Mouse (Mus musculus): ENCODE results near the gene Sacs. TPM values are rescaled to one million over a fixed set of nuclear protein-coding genes. Genes with fewer than 3 reads are reported as not detected.
"Not testable (repeated sequence)": the region's sequence is repeated elsewhere in the genome, so short reads cannot be mapped to it uniquely, and the experiment has no call there.

Gene Sacs
- polyA plus RNA-seq (2015; fragmentation: Nextera tagmentation; extraction: Ambion mirVana): 3.5 and 4.0 TPM in 2 replicates

DNA sequence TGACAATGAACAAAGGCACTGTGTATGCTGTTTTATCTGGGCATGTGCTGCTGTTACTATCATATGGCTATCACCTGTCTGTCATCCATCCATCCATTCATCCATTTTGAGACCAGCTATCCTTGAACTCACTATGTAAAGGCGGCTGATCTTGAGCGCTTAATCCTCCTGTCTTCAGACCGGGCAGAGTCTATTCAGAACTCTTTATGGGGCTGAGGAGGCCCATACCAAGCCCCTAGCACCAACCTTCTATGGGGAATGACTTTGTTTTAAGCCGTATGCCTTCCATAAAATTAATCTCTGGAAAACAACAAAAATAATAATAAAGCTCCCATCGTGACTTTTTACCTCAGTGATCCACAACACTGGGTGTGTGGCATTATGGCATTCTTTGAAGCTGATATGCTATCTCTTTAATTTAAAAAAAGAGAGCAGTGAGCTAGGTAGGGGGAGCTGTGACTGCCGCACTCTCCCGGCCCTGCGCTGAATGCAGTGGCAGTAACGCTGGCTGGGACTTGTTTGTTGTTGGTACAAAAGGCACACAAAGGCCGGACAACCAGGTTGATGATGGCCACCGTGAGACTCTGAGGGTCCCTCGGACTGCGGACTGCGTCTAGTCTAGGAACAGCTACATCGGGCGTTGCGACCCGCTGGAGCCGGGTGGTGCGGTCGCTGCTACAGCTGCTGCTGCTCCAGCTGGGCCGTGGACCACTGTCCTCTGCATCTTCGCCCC is at the start of gene Sacs:
Gene Sacs, plus strand, starts transcription at position 464 of the 733 bp plus-strand sequence.
- Histone ChIP-seq H3K4me1 (replicated peaks) (peaks cover 9% of the 10 kb centered on the region; the same call in 1 of the 2 replicates), H3K27me3 (0 out of 2 replicates have a peak, but pooled peaks cover 3% of the 10 kb centered on the region), H3K9ac (peak within 1 kb of the TSS; percentile 53), H3K4me2 (peak within 1 kb of the TSS; percentile 70), H3K36me3 (no peaks in the 10 kb centered on the region), H3K4me3 (peak within 1 kb of the TSS; percentile 59), H3K27ac (peak within 1 kb of the TSS; percentile 20), H3K9me3 (replicated peaks) (no peaks in the 10 kb centered on the region)
- 0 out of 2 replicates have a peak, but pooled peaks have one; percentile 27 for ATAC-seq (replicated peaks; ENCODE audit: insufficient number of reproducible peaks, insufficient read depth, low FRiP score, low read depth)
- WGBS: 6% methylated on average over 23 of the region's 23 CpGs

DNA sequence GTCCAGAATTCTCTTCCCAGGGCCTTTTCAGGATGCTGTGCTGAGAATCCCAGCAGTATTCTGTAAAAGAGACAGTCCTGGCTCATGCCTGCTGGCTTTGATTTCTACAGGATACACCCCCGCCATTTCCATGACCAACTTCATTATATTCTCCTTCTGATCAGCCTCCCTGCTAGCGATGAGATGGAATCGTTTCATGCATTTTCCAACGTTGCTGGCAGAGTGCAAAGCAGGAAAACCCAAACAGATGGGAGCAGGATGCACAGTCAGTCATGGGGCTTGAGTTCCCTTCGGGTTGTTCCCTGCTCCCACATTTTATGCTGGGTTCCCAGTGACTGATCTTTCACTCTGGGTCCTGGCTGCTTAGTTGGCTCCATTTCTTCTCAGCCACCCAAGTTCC is 47.3 kb upstream of the Sacs start:
- no peak for ATAC-seq (replicated peaks; ENCODE audit: insufficient number of reproducible peaks, insufficient read depth, low FRiP score, low read depth)
- Histone ChIP-seq H3K27ac (no peak overlapping the region), H3K4me3 (no peak overlapping the region), H3K36me3 (no peaks in the 10 kb centered on the region), H3K9ac (no peak overlapping the region), H3K4me1 (replicated peaks) (no peaks in the 10 kb centered on the region), H3K4me2 (no peak overlapping the region), H3K27me3 (no peaks in the 10 kb centered on the region), H3K9me3 (replicated peaks) (no peaks in the 10 kb centered on the region)
- WGBS: 77% methylated on average over 5 of the region's 5 CpGs

DNA sequence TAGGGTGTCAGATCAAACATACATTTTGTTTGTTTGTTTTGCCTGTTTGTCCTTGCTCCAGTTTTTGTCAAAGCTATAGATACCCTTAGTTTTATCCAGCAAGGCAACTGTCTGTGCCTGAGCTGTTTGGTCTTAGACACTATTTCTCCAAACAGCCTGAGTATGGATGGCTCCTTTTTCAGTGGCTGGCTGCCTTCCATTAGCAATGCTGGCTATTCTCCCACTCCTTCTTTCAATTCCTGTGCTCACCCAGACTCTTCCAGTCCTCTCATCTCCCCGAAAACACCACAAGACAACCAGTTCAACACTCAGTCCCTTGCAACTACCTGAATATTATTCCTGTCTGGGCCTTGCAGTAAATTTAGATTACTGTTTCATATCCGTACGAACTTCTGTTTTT is 46.2 kb upstream of the Sacs start:
- no peak overlapping the region for H3K4me3 ChIP-seq
- no peak overlapping the region for H3K4me2 ChIP-seq
- no peak overlapping the region for H3K27ac ChIP-seq
- no peak for ATAC-seq (replicated peaks; ENCODE audit: insufficient number of reproducible peaks, insufficient read depth, low FRiP score, low read depth)
- 74% methylated on average over 3 of the region's 3 CpGs for WGBS
- no peaks in the 10 kb centered on the region for H3K4me1 ChIP-seq (replicated peaks)
- no peak overlapping the region for H3K9ac ChIP-seq
- H3K27me3 ChIP-seq: no peaks in the 10 kb centered on the region
- H3K9me3 ChIP-seq (replicated peaks): no peaks in the 10 kb centered on the region
- H3K36me3 ChIP-seq: no peaks in the 10 kb centered on the region

DNA sequence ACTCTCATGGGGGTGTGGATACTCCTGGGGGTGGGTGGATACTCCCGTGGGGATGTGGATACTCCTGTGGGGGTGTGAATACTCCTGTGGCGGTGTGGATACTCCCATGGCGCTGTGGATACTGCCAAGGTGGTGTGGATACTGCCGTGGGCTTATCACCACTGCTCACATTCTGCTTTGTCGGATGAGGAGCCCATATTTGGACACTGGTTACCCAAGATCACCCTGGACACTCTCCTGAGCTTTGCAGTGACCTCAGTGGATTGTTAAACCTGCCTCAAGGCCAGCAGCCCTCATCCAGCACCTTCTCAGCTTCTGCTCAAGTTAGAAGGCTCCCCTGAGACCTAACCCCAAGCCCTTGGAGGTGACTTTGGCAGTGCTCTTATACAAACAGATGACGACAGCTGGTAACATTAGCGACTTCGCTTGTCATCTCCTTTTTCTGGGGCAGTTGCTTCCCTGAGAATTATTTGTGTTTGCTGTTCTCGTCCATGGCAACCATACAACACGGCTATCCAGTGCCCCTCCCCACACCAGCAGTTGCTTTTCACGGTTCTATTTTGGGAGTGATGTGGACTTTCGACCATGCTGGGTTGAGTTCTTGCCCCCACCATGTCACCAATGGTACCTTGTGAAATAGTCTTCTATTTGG is 40.2 kb upstream of the Sacs start:
- 44% methylated on average over 12 of the region's 12 CpGs for WGBS
- Histone ChIP-seq H3K4me2 (0 out of 2 replicates have a peak overlapping the region, but pooled peaks have one; percentile 21), H3K27me3 (no peaks in the 10 kb centered on the region), H3K9me3 (replicated peaks) (no peaks in the 10 kb centered on the region), H3K9ac (no peak overlapping the region), H3K27ac (peak overlapping the region; percentile 58), H3K4me3 (no peak overlapping the region), H3K4me1 (replicated peaks) (peaks cover 10% of the 10 kb centered on the region), H3K36me3 (no peaks in the 10 kb centered on the region)
- peak; percentile 70; the same call in 1 of the 2 replicates for ATAC-seq (replicated peaks; ENCODE audit: insufficient number of reproducible peaks, insufficient read depth, low FRiP score, low read depth)

DNA sequence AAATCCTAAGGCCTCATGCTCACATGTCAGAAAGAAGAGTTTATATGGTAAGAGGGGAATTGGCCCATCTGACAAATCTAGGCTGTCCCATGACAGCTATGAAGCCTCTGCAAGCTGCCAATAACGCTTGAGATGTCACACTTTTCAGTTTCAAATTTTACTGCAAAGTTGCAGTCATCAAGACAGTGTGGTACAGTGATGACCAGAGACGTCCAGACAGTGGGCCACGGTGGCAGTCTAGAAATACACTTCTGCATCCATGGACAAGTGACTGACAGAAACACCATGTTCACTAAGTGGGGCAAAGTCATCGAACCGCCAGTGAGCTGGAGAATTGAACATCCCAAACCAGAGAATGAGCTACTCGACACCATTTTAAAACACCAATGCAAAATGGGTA is 37.5 kb upstream of the Sacs start:
- Histone ChIP-seq H3K27ac (no peak overlapping the region), H3K27me3 (no peaks in the 10 kb centered on the region), H3K36me3 (no peaks in the 10 kb centered on the region), H3K4me3 (no peak overlapping the region), H3K4me1 (replicated peaks) (peaks cover 10% of the 10 kb centered on the region), H3K9ac (no peak overlapping the region), H3K9me3 (replicated peaks) (no peaks in the 10 kb centered on the region), H3K4me2 (no peak overlapping the region)
- WGBS: 78% methylated on average over 6 of the region's 6 CpGs
- ATAC-seq (replicated peaks; ENCODE audit: insufficient number of reproducible peaks, insufficient read depth, low FRiP score, low read depth): no peak

DNA sequence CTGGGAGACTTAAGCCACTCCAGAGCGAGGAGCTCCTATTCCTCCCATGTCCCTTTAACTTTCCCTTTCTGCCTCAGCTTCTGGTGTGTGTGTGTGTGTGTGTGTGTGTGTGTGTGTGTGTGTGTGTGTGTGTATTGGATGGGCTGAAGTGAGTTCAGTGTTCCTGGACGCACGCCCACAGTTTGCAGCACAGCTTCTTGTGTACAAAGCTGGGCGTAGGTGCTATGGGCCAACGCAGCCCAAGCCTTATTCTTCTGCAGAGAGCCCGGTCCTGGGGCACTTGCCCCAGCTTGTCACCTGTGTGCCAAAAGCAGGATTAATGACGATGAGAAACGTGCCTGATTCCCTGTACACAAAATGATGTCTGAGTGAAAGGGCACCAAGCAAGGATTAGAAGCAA is 31.9 kb upstream of the Sacs start:
- H3K36me3 ChIP-seq: no peaks in the 10 kb centered on the region
- no peaks in the 10 kb centered on the region for H3K27me3 ChIP-seq
- no peak overlapping the region for H3K4me3 ChIP-seq
- H3K4me1 ChIP-seq (replicated peaks): no peaks in the 10 kb centered on the region
- no peaks in the 10 kb centered on the region for H3K9me3 ChIP-seq (replicated peaks)
- no peak overlapping the region for H3K9ac ChIP-seq
- 70% methylated on average over 8 of the region's 8 CpGs for WGBS
- ATAC-seq (replicated peaks; ENCODE audit: insufficient number of reproducible peaks, insufficient read depth, low FRiP score, low read depth): no peak
- no peak overlapping the region for H3K4me2 ChIP-seq
- H3K27ac ChIP-seq: no peak overlapping the region

DNA sequence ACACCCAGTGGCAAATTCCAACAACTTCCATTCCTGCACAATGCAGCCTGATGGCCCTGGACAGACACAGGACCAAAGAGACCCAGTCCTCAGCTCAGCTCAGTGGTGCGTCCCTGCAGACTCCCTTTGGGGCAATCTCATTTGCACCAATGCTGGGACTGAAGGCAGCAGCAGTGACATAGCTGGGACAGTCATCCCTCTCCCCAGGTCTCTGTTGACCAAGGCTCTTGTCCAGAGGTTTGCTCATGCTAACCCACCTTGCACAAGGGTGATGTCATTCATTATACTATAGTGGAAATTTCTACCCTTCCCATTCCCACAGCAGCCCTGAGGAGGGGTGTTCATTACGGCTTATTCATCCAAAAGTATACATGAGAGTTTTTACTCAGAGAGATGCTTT is 29.6 kb upstream of the Sacs start:
- Histone ChIP-seq H3K4me2 (no peak overlapping the region), H3K9me3 (replicated peaks) (no peaks in the 10 kb centered on the region), H3K4me1 (replicated peaks) (0 out of 2 replicates have a peak, but pooled peaks cover 2% of the 10 kb centered on the region), H3K9ac (no peak overlapping the region), H3K4me3 (no peak overlapping the region), H3K27me3 (no peaks in the 10 kb centered on the region), H3K36me3 (no peaks in the 10 kb centered on the region), H3K27ac (no peak overlapping the region)
- ATAC-seq (replicated peaks; ENCODE audit: insufficient number of reproducible peaks, insufficient read depth, low FRiP score, low read depth): no peak
- 81% methylated on average over 2 of the region's 2 CpGs for WGBS

DNA sequence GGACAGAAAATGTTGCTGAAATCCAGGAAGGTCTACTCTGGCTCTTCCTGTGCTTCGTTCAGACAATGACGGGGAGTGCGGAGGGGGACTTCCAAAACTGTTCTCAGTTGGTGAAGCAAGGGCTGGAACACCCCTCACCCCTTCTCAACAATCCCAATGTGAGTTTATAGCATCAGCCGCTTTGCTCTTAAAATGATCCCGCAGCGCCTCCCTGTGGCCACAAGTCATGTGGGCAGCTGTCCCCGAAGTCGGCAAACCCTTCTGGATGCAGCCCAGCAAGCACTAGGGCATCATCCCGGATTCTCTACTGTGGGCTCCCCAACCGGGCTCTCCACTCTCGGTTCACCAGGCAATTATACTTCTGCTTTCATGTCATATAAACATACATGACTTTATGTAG is 25.9 kb upstream of the Sacs start:
- no peak overlapping the region for H3K9ac ChIP-seq
- 0 out of 2 replicates have a peak, but pooled peaks cover 2% of the 10 kb centered on the region for H3K4me1 ChIP-seq (replicated peaks)
- H3K36me3 ChIP-seq: no peaks in the 10 kb centered on the region
- ATAC-seq (replicated peaks; ENCODE audit: insufficient number of reproducible peaks, insufficient read depth, low FRiP score, low read depth): no peak
- H3K4me2 ChIP-seq: no peak overlapping the region
- no peaks in the 10 kb centered on the region for H3K27me3 ChIP-seq
- H3K9me3 ChIP-seq (replicated peaks): no peaks in the 10 kb centered on the region
- H3K4me3 ChIP-seq: no peak overlapping the region
- no peak overlapping the region for H3K27ac ChIP-seq
- 3% methylated on average over 11 of the region's 11 CpGs for WGBS

DNA sequence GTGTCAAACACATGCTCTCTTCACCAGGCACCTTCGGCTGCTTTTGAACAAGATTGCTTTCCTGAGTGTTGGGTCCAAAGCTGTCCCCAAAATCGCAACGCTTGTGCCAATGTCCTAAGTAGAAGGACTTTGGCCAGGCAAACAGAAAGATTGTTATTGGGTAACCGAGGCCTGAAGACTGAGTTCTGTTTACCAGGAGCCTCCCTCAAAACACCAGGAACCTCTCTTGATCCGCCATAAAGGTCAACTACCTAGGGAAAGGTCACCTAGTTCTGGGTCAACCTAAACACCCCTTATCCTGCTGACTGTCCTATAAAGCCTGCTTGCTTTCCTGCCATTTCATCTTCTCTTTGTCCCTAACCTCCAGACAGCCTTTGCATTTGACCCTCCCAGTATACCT is 13.5 kb upstream of the Sacs start:
- WGBS: 94% methylated on average over 5 of the region's 5 CpGs
- no peak overlapping the region for H3K4me3 ChIP-seq
- peak overlapping the region; percentile 30; the same call in 1 of the 2 replicates for H3K27ac ChIP-seq

DNA sequence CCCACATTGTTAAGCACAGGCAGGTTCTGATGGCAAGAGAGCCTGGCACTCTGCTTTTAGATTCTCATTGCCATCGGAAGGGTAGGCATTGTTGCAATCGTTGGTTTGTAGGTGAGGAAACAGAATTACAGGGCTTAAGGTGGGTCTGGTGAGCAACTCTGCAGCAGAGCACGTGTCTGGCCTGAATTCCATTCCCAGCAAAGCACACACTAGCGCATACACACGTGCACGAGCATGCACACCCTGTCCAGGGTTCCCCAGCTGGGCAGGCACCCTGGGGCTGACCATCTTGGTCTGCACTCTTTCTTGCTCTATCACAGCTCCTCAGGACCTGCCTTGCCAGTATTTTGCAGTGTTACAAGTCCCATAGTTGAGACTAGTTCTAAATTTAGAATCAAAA is 13.1 kb upstream of the Sacs start:
- Histone ChIP-seq H3K4me3 (no peak overlapping the region), H3K27ac (peak overlapping the region; percentile 30), H3K27me3 (no peaks in the 10 kb centered on the region), H3K4me1 (replicated peaks) (peaks cover 8% of the 10 kb centered on the region), H3K36me3 (no peaks in the 10 kb centered on the region), H3K4me2 (no peak overlapping the region), H3K9ac (no peak overlapping the region), H3K9me3 (replicated peaks) (no peaks in the 10 kb centered on the region)
- 62% methylated on average over 6 of the region's 6 CpGs for WGBS
- no peak for ATAC-seq (replicated peaks; ENCODE audit: insufficient number of reproducible peaks, insufficient read depth, low FRiP score, low read depth)

More for the DNA sequence above, 13.5 kb upstream of the Sacs start:
- H3K36me3 ChIP-seq: no peaks in the 10 kb centered on the region
- H3K9me3 ChIP-seq (replicated peaks): no peaks in the 10 kb centered on the region
- no peak for ATAC-seq (replicated peaks; ENCODE audit: insufficient number of reproducible peaks, insufficient read depth, low FRiP score, low read depth)
- peaks cover 8% of the 10 kb centered on the region for H3K4me1 ChIP-seq (replicated peaks)
- H3K9ac ChIP-seq: no peak overlapping the region
- H3K4me2 ChIP-seq: no peak overlapping the region
- H3K27me3 ChIP-seq: no peaks in the 10 kb centered on the region

DNA sequence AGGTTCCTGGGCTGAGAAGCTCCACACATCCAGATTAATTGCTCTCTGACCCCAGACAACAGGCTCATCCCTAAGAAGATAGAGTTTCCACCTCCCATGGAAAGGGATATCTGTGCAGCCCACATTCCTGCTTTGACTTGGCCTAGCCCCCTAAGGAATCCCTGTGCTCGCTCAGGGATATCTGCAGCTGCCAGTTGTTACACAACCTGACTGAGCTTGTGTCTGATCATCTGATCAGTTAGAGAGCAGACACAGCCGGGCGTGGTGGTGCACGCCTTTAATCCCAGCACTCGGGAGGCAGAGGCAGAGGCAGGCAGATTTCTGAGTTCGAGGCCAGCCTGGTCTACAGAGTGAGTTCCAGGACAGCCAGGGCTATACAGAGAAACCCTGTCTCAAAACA is 10.9 kb upstream of the Sacs start:
- H3K4me1 ChIP-seq (replicated peaks); H3K27me3 ChIP-seq; ATAC-seq (replicated peaks; ENCODE audit: insufficient number of reproducible peaks, insufficient read depth, low FRiP score, low read depth); H3K36me3 ChIP-seq; H3K9me3 ChIP-seq (replicated peaks); H3K27ac ChIP-seq; H3K4me3 ChIP-seq; H3K4me2 ChIP-seq; H3K9ac ChIP-seq: not testable (repeated sequence)
- WGBS: 76% methylated on average over 6 of the region's 6 CpGs

All from heart, embryonic 15.5 days (tissue).